Mouse (Mus musculus): Measurements from ENCODE around the gene Pla2g2d. TPM values are rescaled to one million over a fixed set of nuclear protein-coding genes. Genes with fewer than 3 reads are reported as not detected.

Pla2g2d gene
- polyA plus RNA-seq, 1 experiment from 2014 or later, result not detected

DNA sequence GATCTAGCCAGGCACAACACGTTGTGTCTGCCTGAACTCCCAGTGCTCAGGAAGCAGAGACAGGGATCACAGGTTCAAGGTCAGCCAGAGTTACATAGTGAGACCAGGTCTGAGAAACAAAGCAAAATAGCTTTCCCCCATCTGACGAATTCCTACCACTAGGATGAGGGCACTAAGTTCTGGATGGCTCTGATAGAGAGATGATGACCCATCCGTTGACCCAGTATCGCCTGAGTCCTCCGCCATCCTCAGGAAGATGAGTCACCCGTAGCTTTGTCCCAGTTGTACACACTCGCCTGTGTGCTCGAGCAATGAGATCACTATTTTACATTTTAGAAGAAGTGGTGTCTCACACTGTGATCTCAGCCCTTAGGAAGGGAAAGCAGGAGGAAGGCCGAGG is 13.3 kb upstream of the Pla2g2d start:
- Histone ChIP-seq H3K9me3 (ENCODE audit: control insufficient read depth, low read length) (no peaks in the 10 kb centered on the region), H3K27me3 (replicated peaks; ENCODE audit: control insufficient read depth, insufficient read depth, low read length) (no peaks in the 10 kb centered on the region), H3K36me3 (ENCODE audit: control insufficient read depth, insufficient read depth, low read length) (no peaks in the 10 kb centered on the region), H3K4me2 (no peak overlapping the region), H3K4me1 (replicated peaks; ENCODE audit: control insufficient read depth, insufficient read depth, low read length) (no peaks in the 10 kb centered on the region), H3K27ac (ENCODE audit: low read depth, low read length) (no peak overlapping the region), H3K4me3 (ENCODE audit: low read depth, low read length) (no peak overlapping the region), H3K9ac (ENCODE audit: low read depth, low read length) (no peak overlapping the region)
- 63% methylated on average over 9 of the region's 9 CpGs for WGBS
- ATAC-seq (replicated peaks; ENCODE audit: low FRiP score) (no peak; the same call in 1 of the 2 replicates), DNase-seq (ENCODE audit: low spot score) (no peak)

GRCm38 (mm10) chr4:138771970-138772369 is 3.6 kb upstream of the Pla2g2d start:
- Histone ChIP-seq H3K4me2 (no peak overlapping the region), H3K27me3 (replicated peaks; ENCODE audit: control insufficient read depth, insufficient read depth, low read length) (no peaks in the 10 kb centered on the region), H3K4me3 (ENCODE audit: low read depth, low read length) (no peak overlapping the region), H3K9ac (ENCODE audit: low read depth, low read length) (no peak overlapping the region), H3K9me3 (ENCODE audit: control insufficient read depth, low read length) (no peaks in the 10 kb centered on the region), H3K4me1 (replicated peaks; ENCODE audit: control insufficient read depth, insufficient read depth, low read length) (no peaks in the 10 kb centered on the region), H3K36me3 (ENCODE audit: control insufficient read depth, insufficient read depth, low read length) (no peaks in the 10 kb centered on the region), H3K27ac (ENCODE audit: low read depth, low read length) (no peak overlapping the region)
- ATAC-seq (replicated peaks; ENCODE audit: low FRiP score) (no peak), DNase-seq (ENCODE audit: low spot score) (no peak)
- 76% methylated on average over 10 of the region's 10 CpGs for whole genome bisulfite sequencing

- 74% methylated on average over 5 of the region's 5 CpGs for WGBS
- Histone ChIP-seq H3K27ac (ENCODE audit: low read depth, low read length) (no peak overlapping the region), H3K4me2 (no peak overlapping the region), H3K36me3 (ENCODE audit: control insufficient read depth, insufficient read depth, low read length) (no peaks in the 10 kb centered on the region), H3K4me3 (ENCODE audit: low read depth, low read length) (no peak overlapping the region), H3K9ac (ENCODE audit: low read depth, low read length) (no peak overlapping the region), H3K27me3 (replicated peaks; ENCODE audit: control insufficient read depth, insufficient read depth, low read length) (no peaks in the 10 kb centered on the region), H3K4me1 (replicated peaks; ENCODE audit: control insufficient read depth, insufficient read depth, low read length) (no peaks in the 10 kb centered on the region), H3K9me3 (ENCODE audit: control insufficient read depth, low read length) (no peaks in the 10 kb centered on the region)
- ATAC-seq (replicated peaks; ENCODE audit: low FRiP score) (no peak), DNase-seq (ENCODE audit: low spot score) (no peak)
Measured at GRCm38 (mm10) chr4:138772386-138772785, 3.1 kb upstream of the Pla2g2d start.

DNA sequence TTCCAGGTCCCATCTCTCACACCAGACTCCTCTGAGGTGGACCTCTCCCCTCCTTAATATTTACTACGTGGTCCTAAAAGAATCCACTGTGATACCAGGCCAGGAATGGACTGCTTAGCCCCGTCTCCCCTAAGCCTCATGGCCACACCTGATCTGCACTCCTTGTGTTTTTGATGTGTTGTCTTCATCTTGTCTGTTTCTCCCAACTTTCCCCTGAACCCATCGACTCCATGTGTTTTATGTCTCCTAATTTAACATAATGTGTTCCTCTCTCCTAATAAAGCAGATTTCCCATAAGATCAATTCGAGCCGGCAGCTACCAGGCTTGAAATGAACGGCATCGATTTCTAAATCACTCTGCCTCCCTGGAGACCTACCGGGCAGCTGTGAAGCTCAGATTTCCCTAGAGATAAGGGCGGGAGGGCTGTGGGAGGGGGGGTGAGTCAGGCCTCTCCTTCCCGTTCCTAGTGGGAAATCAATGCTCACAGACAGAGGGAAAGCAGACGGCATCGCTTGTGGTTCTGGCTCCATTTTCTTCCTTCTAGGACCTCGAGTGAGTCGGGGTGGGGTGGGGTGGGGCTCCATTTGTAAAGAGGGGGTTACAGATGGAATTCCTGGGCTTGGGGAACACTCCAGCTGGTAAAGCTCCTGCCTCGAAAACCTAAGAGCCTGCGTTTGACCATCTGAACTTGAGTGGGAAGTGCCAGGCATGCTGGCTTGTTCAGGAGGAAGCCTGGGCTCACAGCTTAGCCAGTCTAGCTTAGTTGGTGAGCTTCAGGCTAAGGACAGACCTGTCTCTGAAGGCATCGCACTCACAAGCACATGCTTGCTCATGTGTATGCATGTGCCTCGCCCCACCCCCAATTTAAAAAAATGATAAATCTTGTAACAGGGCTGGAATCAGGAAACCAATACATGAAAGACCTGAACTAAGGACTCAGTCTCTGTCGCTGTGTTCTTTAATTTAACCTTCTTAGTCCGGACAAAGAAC is 2.2 kb downstream of the Pla2g2d start:
- Histone ChIP-seq H3K9ac (ENCODE audit: low read depth, low read length) (no peak overlapping the region), H3K4me3 (ENCODE audit: low read depth, low read length) (no peak overlapping the region), H3K4me1 (replicated peaks; ENCODE audit: control insufficient read depth, insufficient read depth, low read length) (no peaks in the 10 kb centered on the region), H3K27ac (ENCODE audit: low read depth, low read length) (no peak overlapping the region), H3K4me2 (no peak overlapping the region), H3K36me3 (ENCODE audit: control insufficient read depth, insufficient read depth, low read length) (no peaks in the 10 kb centered on the region), H3K27me3 (replicated peaks; ENCODE audit: control insufficient read depth, insufficient read depth, low read length) (0 out of 2 replicates have a peak, but pooled peaks cover 2% of the 10 kb centered on the region), H3K9me3 (ENCODE audit: control insufficient read depth, low read length) (no peaks in the 10 kb centered on the region)
- WGBS, result 37% methylated on average over 20 of the region's 20 CpGs
- DNase-seq (ENCODE audit: low spot score) (no peak), ATAC-seq (replicated peaks; ENCODE audit: low FRiP score) (no peak)

DNA sequence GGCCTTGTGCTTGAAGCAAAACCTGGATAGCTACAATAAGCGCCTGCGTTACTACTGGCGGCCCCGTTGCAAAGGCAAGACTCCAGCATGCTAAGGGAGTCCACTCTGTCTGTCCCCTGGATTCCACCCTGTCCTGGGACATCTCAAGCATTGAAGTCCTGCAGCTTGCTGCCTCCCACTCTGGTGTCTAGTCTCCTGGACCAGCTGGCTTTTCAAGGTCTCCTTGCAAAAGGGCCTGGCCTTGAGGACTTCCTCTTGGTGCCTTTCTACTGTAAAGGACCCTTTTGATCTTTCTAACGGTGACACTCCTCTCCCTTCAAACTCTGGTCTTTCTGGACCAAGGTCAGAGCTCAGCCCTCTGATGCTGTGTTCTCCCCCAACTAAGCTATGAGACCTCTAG is 4.8 kb downstream of the Pla2g2d start:
- 78% methylated on average over 5 of the region's 5 CpGs for WGBS

DNA sequence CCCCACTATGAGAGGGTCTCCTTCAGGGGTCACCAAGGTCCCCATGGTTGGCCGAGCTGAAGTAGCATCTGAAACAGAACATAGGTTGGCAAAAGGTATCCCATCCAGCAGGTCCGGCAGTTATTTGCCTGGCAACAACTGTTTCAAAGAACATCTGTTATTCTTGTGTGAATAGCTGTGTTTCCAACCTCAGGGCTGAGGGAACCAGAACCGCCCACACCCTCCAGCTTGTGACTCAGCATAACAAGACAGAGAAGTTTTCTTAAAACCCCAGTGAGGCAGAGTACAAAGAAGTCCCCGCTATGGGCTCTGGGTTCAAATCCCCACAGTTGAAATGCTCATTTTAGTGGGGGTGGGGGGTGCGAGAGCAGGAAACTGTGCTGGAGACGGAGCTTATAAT is 6.6 kb downstream of the Pla2g2d start:
- no peak for ATAC-seq (replicated peaks; ENCODE audit: low FRiP score)
- H3K4me1 ChIP-seq (replicated peaks; ENCODE audit: control insufficient read depth, insufficient read depth, low read length), result no peaks in the 10 kb centered on the region
- H3K4me3 ChIP-seq (ENCODE audit: low read depth, low read length), result no peak overlapping the region
- DNase-seq (ENCODE audit: low spot score), result no peak
- no peaks in the 10 kb centered on the region for H3K9me3 ChIP-seq (ENCODE audit: control insufficient read depth, low read length)
- no peaks in the 10 kb centered on the region for H3K36me3 ChIP-seq (ENCODE audit: control insufficient read depth, insufficient read depth, low read length)
- H3K27me3 ChIP-seq (replicated peaks; ENCODE audit: control insufficient read depth, insufficient read depth, low read length), result 0 out of 2 replicates have a peak, but pooled peaks cover 2% of the 10 kb centered on the region
- WGBS, result 81% methylated on average over 6 of the region's 6 CpGs
- H3K9ac ChIP-seq (ENCODE audit: low read depth, low read length), result no peak overlapping the region
- no peak overlapping the region for H3K4me2 ChIP-seq
- no peak overlapping the region for H3K27ac ChIP-seq (ENCODE audit: low read depth, low read length)

More for the DNA sequence above, 4.8 kb downstream of the Pla2g2d start:
- ATAC-seq (replicated peaks; ENCODE audit: low FRiP score), result no peak
- H3K9me3 ChIP-seq (ENCODE audit: control insufficient read depth, low read length), result no peaks in the 10 kb centered on the region
- H3K27me3 ChIP-seq (replicated peaks; ENCODE audit: control insufficient read depth, insufficient read depth, low read length), result 0 out of 2 replicates have a peak, but pooled peaks cover 2% of the 10 kb centered on the region
- no peak for DNase-seq (ENCODE audit: low spot score)
- no peaks in the 10 kb centered on the region for H3K4me1 ChIP-seq (replicated peaks; ENCODE audit: control insufficient read depth, insufficient read depth, low read length)
- H3K4me3 ChIP-seq (ENCODE audit: low read depth, low read length), result no peak overlapping the region
- H3K4me2 ChIP-seq, result no peak overlapping the region
- H3K27ac ChIP-seq (ENCODE audit: low read depth, low read length), result no peak overlapping the region
- H3K9ac ChIP-seq (ENCODE audit: low read depth, low read length), result no peak overlapping the region
- no peaks in the 10 kb centered on the region for H3K36me3 ChIP-seq (ENCODE audit: control insufficient read depth, insufficient read depth, low read length)

DNA sequence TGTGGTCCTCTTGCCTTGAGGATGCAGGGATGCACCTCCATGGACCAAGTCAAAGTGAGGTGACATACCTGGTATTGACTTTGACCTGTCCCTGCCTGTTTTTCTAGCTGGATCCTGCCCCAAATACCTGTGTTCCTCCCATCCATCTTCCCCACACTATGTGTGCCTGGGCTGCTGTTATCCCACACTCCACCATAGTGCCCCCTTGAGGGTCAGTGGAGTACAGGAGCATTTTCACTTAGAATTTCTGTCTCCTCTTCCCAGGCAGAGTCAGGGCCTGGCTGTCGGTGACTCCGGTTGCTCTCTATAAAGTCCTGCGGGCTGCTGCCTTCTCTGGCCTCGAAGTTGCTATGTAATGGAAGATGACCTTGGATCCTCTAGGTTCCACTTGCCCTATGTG is 10.2 kb downstream of the Pla2g2d start:
- Histone ChIP-seq H3K4me1 (replicated peaks; ENCODE audit: control insufficient read depth, insufficient read depth, low read length) (no peaks in the 10 kb centered on the region), H3K36me3 (ENCODE audit: control insufficient read depth, insufficient read depth, low read length) (no peaks in the 10 kb centered on the region), H3K9me3 (ENCODE audit: control insufficient read depth, low read length) (no peaks in the 10 kb centered on the region), H3K27me3 (replicated peaks; ENCODE audit: control insufficient read depth, insufficient read depth, low read length) (no peaks in the 10 kb centered on the region), H3K4me3 (ENCODE audit: low read depth, low read length) (no peak overlapping the region), H3K27ac (ENCODE audit: low read depth, low read length) (no peak overlapping the region), H3K9ac (ENCODE audit: low read depth, low read length) (no peak overlapping the region), H3K4me2 (no peak overlapping the region)
- DNase-seq (ENCODE audit: low spot score) (no peak), ATAC-seq (replicated peaks; ENCODE audit: low FRiP score) (no peak)
- 47% methylated on average over 4 of the region's 4 CpGs for WGBS

DNA sequence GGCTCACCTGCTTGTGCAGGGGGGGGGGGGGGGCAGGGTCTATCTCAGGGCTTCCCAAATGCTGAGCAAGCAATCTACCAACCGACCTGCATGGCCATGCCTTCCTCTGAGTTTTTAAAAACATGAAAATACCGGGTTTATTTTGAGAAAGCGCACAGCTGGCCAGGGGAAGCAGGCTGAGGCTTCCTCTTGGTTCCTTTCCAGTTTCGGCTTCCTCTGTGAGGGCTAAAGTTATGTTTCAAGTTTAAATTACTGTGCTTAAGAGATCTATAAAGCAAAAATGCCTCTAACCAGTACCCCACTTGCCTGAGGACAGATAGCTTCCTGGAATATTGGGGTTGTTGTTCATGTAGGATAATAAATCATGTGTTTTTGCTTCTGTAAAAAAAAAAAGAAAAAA is 10.6 kb downstream of the Pla2g2d start:
- ATAC-seq (replicated peaks; ENCODE audit: low FRiP score) (no peak), DNase-seq (ENCODE audit: low spot score) (no peak)
- H3K4me2 ChIP-seq, result no peak overlapping the region
- no peaks in the 10 kb centered on the region for H3K9me3 ChIP-seq (ENCODE audit: control insufficient read depth, low read length)
- no peak overlapping the region for H3K9ac ChIP-seq (ENCODE audit: low read depth, low read length)
- H3K4me3 ChIP-seq (ENCODE audit: low read depth, low read length), result no peak overlapping the region
- no peak overlapping the region for H3K27ac ChIP-seq (ENCODE audit: low read depth, low read length)
- no peaks in the 10 kb centered on the region for H3K36me3 ChIP-seq (ENCODE audit: control insufficient read depth, insufficient read depth, low read length)
- 57% methylated on average over 4 of the region's 4 CpGs for WGBS
- no peaks in the 10 kb centered on the region for H3K4me1 ChIP-seq (replicated peaks; ENCODE audit: control insufficient read depth, insufficient read depth, low read length)
- no peaks in the 10 kb centered on the region for H3K27me3 ChIP-seq (replicated peaks; ENCODE audit: control insufficient read depth, insufficient read depth, low read length)

GRCm38 (mm10) chr4:138788381-138788780 is 12.8 kb downstream of the Pla2g2d start:
- H3K4me1 ChIP-seq (replicated peaks; ENCODE audit: control insufficient read depth, insufficient read depth, low read length), result no peaks in the 10 kb centered on the region
- no peak overlapping the region for H3K9ac ChIP-seq (ENCODE audit: low read depth, low read length)
- WGBS, result 72% methylated on average over 4 of the region's 4 CpGs
- no peaks in the 10 kb centered on the region for H3K36me3 ChIP-seq (ENCODE audit: control insufficient read depth, insufficient read depth, low read length)
- no peak overlapping the region for H3K4me2 ChIP-seq
- DNase-seq (ENCODE audit: low spot score) (no peak), ATAC-seq (replicated peaks; ENCODE audit: low FRiP score) (no peak)
- no peak overlapping the region for H3K4me3 ChIP-seq (ENCODE audit: low read depth, low read length)
- H3K27me3 ChIP-seq (replicated peaks; ENCODE audit: control insufficient read depth, insufficient read depth, low read length), result no peaks in the 10 kb centered on the region
- no peaks in the 10 kb centered on the region for H3K9me3 ChIP-seq (ENCODE audit: control insufficient read depth, low read length)
- H3K27ac ChIP-seq (ENCODE audit: low read depth, low read length), result no peak overlapping the region

Data from liver, embryonic 11.5 days (tissue).